Mouse (Mus musculus) spleen, embryonic (tissue): ENCODE results near the gene Abr.

Source experiments
- CTCF ChIA-PET: fragments of 350-600 bp; sonication (Branson Sonifier 250); formaldehyde crosslinking; loops from one replicate; lab custom pipeline; 2022; lab: Charles Lee

Abr gene

DNA sequence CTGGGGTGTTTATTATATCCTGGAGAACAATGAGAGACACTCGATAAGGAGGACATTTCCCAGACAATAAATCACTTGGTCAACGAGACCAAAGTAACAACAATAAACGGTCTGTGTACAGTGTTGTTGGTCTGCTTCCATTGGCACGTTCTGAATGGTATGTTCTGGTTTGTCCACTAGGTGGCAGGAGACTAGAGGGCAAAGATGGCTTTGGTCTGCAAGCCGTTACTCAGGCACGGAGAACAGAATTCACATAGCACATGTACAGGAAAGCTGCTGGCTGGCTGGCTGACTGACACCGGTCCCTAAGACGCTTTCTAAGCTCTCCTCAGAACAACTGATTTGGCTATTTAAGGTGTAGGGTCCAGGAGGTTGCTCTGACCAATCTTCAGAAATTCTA lies 97.2 kb downstream of the Abr start:
- CTCF ChIA-PET, result no interaction called here

GRCm38 (mm10) chr11:76523356-76523755 lies 98.8 kb downstream of the Abr start:
- CTCF ChIA-PET, result interaction anchor here (0.6 kb wide), 1 partner anchor 1627 kb away, joined by 12 read pairs; no protein-coding TSS in a partner anchor

GRCm38 (mm10) chr11:76520889-76521288 lies 101.2 kb downstream of the Abr start:
- CTCF ChIA-PET, result no interaction called here

- CTCF ChIA-PET, result no interaction called here
Measured at GRCm38 (mm10) chr11:76518613-76519012, 103.5 kb downstream of the Abr start.

DNA sequence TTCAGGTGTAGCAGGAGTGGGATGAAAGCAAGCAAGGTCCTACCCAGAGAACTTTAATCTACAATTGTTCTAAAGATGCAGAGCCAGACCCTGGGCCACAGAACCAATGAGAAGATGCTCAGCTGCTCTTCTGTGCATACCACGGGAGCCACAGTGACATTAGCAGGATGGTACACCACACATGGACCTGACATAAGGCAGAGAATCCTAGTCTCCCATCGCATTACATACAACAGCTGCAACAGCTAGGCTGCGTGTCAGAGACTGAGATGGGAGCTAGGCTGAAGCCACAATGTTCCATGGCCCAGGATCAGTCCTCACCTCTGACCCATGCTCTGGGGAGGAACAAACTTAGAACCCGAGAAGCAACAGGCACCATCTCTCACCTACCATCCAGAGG lies 104.0 kb downstream of the Abr start:
- CTCF ChIA-PET, result no interaction called here

- CTCF ChIA-PET, result no interaction called here
Measured at GRCm38 (mm10) chr11:76516951-76517350, 105.2 kb downstream of the Abr start.

DNA sequence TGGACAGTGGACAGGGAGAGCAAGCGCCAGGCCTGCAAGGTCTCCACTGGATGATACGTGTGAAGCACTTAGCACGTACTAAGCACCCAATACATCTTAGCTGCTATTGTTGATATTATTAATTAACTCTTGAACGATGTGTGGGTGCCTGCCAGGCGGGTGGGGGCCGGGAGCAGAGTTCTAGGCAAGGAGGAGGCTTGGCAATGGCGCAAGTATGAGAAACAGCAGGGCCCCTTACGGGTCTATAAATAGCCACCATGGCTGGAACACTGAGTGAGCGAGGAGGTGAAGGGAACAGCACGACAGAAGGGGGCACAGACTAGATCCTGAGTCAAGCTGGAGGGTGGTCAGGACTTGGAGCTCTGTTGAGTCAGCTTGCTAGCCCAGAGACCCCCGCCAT lies 107.0 kb downstream of the Abr start:
- CTCF ChIA-PET, result interaction anchor here (0.6 kb wide), 1 partner anchor 69 kb away, joined by 4 read pairs; no protein-coding TSS in a partner anchor

GRCm38 (mm10) chr11:76510977-76511376 lies 111.1 kb downstream of the Abr start:
- CTCF ChIA-PET, result no interaction called here

GRCm38 (mm10) chr11:76509751-76510723 lies 112.1 kb downstream of the Abr start:
- CTCF ChIA-PET, result no interaction called here

GRCm38 (mm10) chr11:76508831-76509595 lies 113.1 kb downstream of the Abr start:
- CTCF ChIA-PET, result interaction anchor here (0.7 kb wide), 1 partner anchor 49 kb away, joined by 5 read pairs; no protein-coding TSS in a partner anchor

DNA sequence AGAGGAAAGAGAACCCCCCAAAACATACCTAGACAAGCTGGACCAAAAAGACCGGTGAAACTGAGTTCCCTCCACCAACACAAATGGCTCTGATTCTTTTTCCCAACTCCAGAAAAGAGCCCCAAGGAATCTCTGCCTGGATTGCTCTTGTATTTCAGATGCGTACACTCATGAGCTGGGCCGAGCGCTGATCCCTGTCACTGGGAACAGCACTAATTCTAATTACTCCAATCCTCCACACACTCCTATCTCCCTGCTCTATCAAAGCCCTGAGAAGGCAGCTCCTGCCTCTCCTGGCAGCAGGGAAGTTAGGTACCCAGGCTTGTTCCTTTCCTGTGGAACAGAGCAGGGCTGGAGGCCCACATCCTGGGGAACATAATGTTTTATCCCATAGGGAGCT lies 114.0 kb downstream of the Abr start:
- CTCF ChIA-PET, result no interaction called here

DNA sequence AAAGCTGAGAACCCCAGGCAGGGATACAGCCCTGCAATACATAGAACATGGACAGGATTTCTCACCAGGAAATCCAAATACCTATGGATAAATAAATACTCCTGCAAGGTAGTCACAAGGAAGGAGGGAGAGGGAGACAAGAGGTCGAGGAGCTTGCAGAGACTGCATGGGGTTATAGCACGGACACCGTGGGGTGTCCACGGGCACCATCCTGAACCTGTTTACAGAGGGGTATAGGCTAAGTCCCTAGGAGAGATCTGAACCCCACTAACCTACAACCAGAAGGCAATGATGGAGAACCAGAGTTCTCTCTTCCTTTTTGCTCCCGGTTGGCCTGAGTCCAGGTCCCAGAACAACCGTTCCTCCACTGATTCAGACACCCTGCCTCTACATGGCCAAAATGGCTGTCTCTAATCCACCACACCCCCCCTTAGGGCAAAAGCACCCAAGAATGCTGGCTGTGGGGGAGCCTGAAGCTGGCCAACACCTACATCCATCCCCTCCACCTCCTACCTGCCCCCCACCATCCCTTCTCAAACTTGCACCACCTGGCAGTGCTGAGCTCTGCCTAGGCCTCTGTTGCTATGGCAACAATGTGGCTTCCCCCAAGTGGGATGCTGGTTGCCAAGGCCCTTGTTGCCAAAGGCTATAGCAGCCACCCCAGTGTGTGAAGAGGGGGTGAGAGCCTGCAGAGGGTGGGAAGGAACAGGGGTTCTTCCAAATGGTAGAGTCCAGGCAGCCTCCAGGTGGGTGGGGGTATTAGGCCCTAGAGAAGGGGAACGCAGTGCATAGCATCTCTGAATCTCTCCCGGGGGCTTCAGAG lies 114.6 kb downstream of the Abr start:
- CTCF ChIA-PET, result no interaction called here

DNA sequence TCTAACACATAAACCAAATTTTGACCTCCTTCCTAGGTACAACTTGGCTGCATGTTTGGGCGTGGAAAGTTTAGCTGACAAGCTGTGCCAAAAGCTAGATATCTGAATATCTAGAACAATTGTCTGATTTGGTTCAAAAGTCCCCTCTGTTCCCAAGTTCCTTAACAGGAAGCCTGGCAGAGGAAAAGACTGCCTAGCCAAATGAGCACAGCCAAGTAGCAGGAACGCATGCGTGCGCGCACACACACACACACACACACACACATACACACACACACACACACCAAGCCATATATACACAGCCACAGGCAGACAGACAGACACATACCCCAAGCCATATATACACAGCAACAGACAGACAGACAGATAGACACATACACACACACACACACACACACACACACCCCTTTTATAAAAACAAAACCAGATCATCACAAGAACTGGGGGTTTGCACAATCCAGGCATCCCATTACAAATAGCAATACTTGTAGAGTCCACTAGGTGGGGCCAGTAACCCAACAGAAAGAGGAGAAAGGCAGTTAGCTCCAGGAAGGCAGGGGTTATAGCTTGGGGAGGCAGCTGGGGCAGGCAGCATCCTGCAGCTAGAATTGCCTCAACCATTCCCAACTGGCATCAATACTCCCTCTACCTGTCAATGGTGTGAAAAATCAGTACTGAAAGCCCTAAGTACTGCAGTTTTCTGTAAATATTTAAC lies 115.4 kb downstream of the Abr start:
- CTCF ChIA-PET, result no interaction called here

DNA sequence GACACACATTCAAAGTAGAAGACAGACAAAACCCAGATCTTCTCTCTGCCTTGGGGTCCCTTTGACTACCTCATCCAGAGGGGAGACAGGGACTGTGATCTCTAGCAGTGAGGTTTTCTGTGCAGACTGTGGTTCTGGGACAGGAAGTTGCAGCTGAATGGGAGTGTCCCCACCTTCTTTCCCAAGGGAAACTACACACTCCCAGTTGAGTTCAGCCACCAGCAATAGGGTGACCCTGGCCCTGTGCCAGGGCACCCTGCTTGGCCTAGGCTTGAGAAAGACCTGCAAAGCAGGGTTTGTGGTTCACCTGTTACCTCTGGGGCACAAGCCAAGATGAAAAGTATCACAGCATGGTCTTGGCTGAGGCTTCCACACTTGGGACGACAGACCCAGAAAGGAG lies 117.0 kb downstream of the Abr start:
- CTCF ChIA-PET, result no interaction called here

- CTCF ChIA-PET, result no interaction called here
Measured at GRCm38 (mm10) chr11:76504058-76504457, 118.1 kb downstream of the Abr start.

DNA sequence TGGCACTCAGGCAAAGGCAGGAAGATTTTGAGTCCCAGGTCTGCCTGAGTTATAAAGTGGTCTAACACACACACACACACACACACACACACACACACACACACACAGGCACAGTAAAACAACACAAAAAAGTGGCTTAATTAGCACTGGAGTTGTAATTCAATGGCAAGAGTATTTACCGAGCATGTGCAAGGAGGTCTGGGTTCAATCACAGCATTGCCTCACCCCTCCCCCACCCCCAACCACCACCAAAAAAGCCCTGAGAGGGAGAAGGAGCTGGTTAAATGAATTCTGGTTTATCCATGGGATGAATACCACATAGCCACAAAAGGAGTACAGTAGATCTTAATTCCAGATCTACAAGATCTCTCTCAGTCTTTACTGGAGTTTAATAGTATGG lies 122.1 kb downstream of the Abr start:
- CTCF ChIA-PET, result interaction anchor here (0.6 to 0.7 kb wide), 2 partner anchors 15 to 64 kb away, joined by 3 to 12 read pairs; no protein-coding TSS in a partner anchor

- CTCF ChIA-PET, result no interaction called here
Measured at GRCm38 (mm10) chr11:76499564-76499963, 122.5 kb downstream of the Abr start.

- CTCF ChIA-PET, result interaction anchor here (0.5 kb wide), 1 partner anchor 470 kb away, joined by 5 read pairs; no protein-coding TSS in a partner anchor
Measured at GRCm38 (mm10) chr11:76497769-76498152, 124.4 kb downstream of the Abr start.

DNA sequence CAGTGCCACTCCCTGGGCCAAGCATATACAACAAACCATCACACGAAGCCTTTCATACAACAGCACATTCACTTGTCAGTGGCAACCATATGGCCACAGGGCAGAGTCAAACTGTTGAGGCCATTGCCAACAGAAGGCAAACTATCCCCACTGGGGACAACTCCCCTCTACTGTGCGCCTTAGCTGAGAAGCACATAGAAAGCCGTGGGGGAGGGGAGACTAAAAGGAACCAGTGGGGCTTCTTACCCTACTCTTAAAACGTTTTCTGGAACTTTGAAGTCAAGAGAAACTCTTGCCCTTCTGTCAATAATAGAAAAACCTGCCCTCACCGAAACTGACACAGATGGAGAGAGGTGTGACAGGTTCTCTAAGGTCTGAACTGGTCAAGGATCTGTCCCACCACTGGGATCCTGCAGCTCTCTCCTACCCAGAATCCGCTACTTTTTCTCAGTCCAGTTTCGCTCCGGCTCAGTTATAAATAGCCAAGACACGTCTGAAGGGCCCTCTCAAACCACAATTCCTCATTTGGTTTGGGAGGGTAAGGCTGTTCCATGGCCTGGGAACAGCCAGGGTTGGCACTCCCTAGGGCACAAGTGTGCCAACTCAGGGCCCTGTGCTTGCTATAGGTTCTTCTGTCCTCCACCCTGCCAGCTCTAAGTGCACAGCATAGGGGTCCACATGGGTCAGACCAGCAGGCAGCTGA lies 124.9 kb downstream of the Abr start:
- CTCF ChIA-PET, result interaction anchor here (0.5 kb wide), 1 partner anchor 469 kb away, joined by 5 read pairs; no protein-coding TSS in a partner anchor
